Mouse (Mus musculus): ENCODE measurements around the gene Mcfd2. TPM values are rescaled to one million over a fixed set of nuclear protein-coding genes. Genes with fewer than 3 reads are reported as not detected.
A peak's percentile ranks its signal among the peaks of the same experiment; 100 is the strongest.

Mcfd2 gene
- polyA plus RNA-seq (2016; fragmentation: Nextera tagmentation; extraction: Ambion mirVana): 77.8 and 82.7 TPM in 2 replicates

GRCm38 (mm10) chr17:87265792-87266186 is at the start of gene Mcfd2:
TSS of gene Mcfd2 (minus strand) at chr17:87265935.
- WGBS: under 1% methylated on average over 41 of the region's 41 CpGs
- peaks cover 25% of the 10 kb centered on the region for H3K36me3 ChIP-seq
- DNase-seq (ENCODE audit: low spot score): peak; percentile 98
- H3K4me1 ChIP-seq: peaks cover 22% of the 10 kb centered on the region
- peak within 1 kb of the TSS; percentile 90 for H3K27ac ChIP-seq
- H3K4me3 ChIP-seq: peak within 1 kb of the TSS; percentile 76
- H3K9me3 ChIP-seq: 0 out of 2 replicates have a peak, but pooled peaks cover 4% of the 10 kb centered on the region
- no peaks in the 10 kb centered on the region for H3K27me3 ChIP-seq (ENCODE audit: insufficient read depth, poor library complexity, severe bottlenecking)

GRCm38 (mm10) chr17:87315021-87315531 is 49.3 kb upstream of the Mcfd2 start:
- peak overlapping the region; percentile 31; the same call in 1 of the 2 replicates for H3K27ac ChIP-seq
- peak; percentile 90 for DNase-seq (ENCODE audit: low spot score)
- no peaks in the 10 kb centered on the region for H3K9me3 ChIP-seq
- H3K4me1 ChIP-seq: peaks cover 40% of the 10 kb centered on the region
- H3K27me3 ChIP-seq (ENCODE audit: insufficient read depth, poor library complexity, severe bottlenecking): 0 out of 2 replicates have a peak, but pooled peaks cover 1% of the 10 kb centered on the region
- WGBS: 6% methylated on average over 9 of the region's 9 CpGs
- H3K4me3 ChIP-seq: 0 out of 2 replicates have a peak overlapping the region, but pooled peaks have one; percentile 6
- no peaks in the 10 kb centered on the region for H3K36me3 ChIP-seq

DNA sequence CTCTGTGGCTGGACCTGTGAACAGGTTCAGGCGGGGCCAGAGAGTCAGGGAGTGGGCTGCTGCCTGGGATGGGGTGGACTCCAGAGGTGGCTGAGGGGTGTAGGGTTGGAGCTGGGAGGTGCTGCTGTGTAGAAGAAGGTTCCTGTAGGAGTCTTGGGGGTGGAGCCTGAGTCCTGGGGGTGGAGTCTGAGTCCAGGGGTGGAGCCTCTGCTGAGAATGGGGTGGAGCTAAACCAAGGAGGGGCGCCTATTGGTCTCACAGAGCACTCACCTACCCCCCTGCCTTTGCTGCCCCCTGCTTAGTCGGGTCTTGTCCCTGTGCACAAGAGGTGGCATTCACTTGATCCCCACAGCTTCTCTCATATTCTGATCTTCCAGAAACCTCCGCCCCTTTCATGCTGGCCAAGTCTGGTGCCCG is 48.8 kb upstream of the Mcfd2 start:
- Histone ChIP-seq H3K27me3 (ENCODE audit: insufficient read depth, poor library complexity, severe bottlenecking) (0 out of 2 replicates have a peak, but pooled peaks cover 7% of the 10 kb centered on the region), H3K36me3 (no peaks in the 10 kb centered on the region), H3K4me3 (no peak overlapping the region), H3K27ac (no peak overlapping the region), H3K4me1 (peaks cover 40% of the 10 kb centered on the region), H3K9me3 (no peaks in the 10 kb centered on the region)
- 61% methylated on average over 5 of the region's 5 CpGs for WGBS
- no peak for DNase-seq (ENCODE audit: low spot score)

- no peak for DNase-seq (ENCODE audit: low spot score)
- no peaks in the 10 kb centered on the region for H3K9me3 ChIP-seq
- no peaks in the 10 kb centered on the region for H3K36me3 ChIP-seq
- peaks cover 40% of the 10 kb centered on the region for H3K4me1 ChIP-seq
- H3K27me3 ChIP-seq (ENCODE audit: insufficient read depth, poor library complexity, severe bottlenecking): 0 out of 2 replicates have a peak, but pooled peaks cover 11% of the 10 kb centered on the region
- H3K27ac ChIP-seq: no peak overlapping the region
- H3K4me3 ChIP-seq: no peak overlapping the region
- whole genome bisulfite sequencing: 76% methylated on average over 8 of the region's 8 CpGs
Observed at GRCm38 (mm10) chr17:87314121-87314520, 48.4 kb upstream of the Mcfd2 start.

- H3K4me3 ChIP-seq: peak overlapping the region; percentile 18; the same call in 1 of the 2 replicates
- no peaks in the 10 kb centered on the region for H3K36me3 ChIP-seq
- H3K4me1 ChIP-seq: peaks cover 40% of the 10 kb centered on the region
- H3K9me3 ChIP-seq: no peaks in the 10 kb centered on the region
- H3K27me3 ChIP-seq (ENCODE audit: insufficient read depth, poor library complexity, severe bottlenecking): 0 out of 2 replicates have a peak, but pooled peaks cover 12% of the 10 kb centered on the region
- DNase-seq (ENCODE audit: low spot score): no peak
- peak overlapping the region; percentile 11; the same call in 1 of the 2 replicates for H3K27ac ChIP-seq
- WGBS: 38% methylated on average over 18 of the region's 18 CpGs
Observed at GRCm38 (mm10) chr17:87312924-87313870, 47.5 kb upstream of the Mcfd2 start.

GRCm38 (mm10) chr17:87312351-87312750 is 46.6 kb upstream of the Mcfd2 start:
- Histone ChIP-seq H3K36me3 (no peaks in the 10 kb centered on the region), H3K9me3 (no peaks in the 10 kb centered on the region), H3K27ac (0 out of 2 replicates have a peak overlapping the region, but pooled peaks have one; percentile 1), H3K27me3 (ENCODE audit: insufficient read depth, poor library complexity, severe bottlenecking) (0 out of 2 replicates have a peak, but pooled peaks cover 12% of the 10 kb centered on the region), H3K4me1 (peaks cover 36% of the 10 kb centered on the region), H3K4me3 (no peak overlapping the region)
- no peak for DNase-seq (ENCODE audit: low spot score)
- 38% methylated on average over 12 of the region's 12 CpGs for WGBS

DNA sequence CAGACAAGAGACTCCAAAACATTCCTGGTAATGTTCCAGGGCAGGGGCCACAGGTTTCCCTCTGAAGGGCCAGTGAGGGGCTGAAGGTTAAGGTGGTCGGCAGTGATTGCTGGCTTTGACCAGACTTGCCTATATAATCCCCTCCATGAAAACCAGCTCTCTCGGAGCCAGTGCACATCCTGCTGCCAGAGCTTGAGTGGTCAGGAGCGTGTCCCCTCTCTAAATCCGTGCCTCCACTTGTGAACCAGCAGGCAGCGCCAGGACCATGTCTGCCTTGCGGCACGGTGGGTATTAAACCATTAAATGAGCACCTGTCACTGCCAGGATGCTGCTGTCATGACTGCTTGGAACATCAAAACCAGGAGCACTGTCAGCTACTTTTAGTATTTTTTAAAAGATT is 44.8 kb upstream of the Mcfd2 start:
- 86% methylated on average over 7 of the region's 7 CpGs for WGBS
- Histone ChIP-seq H3K4me3 (no peak overlapping the region), H3K27me3 (ENCODE audit: insufficient read depth, poor library complexity, severe bottlenecking) (0 out of 2 replicates have a peak, but pooled peaks cover 12% of the 10 kb centered on the region), H3K9me3 (no peaks in the 10 kb centered on the region), H3K36me3 (no peaks in the 10 kb centered on the region), H3K27ac (no peak overlapping the region), H3K4me1 (peaks cover 32% of the 10 kb centered on the region)
- DNase-seq (ENCODE audit: low spot score): no peak

DNA sequence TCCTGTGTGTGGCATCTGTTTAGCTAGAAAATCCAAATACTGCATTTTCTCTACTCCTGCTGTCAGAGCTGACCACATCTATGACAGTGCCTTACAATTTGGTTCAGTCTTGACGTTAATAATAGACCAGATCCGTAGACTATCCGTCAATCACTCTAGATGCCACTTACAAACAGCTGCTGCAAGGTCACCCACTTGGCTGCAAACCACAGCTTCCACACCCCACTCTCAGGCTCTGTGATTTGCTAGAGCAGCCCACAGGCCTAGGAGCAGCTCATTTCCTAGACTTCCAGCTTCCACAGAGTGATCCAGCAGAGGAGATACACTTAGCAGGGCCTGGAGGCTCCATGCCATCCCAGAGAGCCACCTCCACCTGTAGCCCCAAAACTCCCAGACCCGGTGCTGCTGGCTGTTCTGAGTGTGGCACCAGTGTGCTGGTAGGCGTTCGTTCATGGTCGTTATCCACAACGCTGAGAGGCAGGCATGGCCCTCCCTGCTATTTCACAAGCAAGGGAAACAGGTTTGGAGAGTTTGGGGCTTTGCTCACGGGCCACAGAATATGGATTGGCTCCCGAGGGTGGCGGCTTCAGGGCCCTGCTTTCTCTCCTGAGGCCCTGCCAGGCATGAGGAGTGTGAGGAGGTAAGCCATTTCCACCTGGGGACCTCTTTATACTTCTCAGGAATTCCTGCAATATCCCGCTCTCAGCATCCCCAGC is 43.5 kb upstream of the Mcfd2 start:
- Histone ChIP-seq H3K36me3 (no peaks in the 10 kb centered on the region), H3K27ac (no peak overlapping the region), H3K4me3 (no peak overlapping the region), H3K9me3 (no peaks in the 10 kb centered on the region), H3K27me3 (ENCODE audit: insufficient read depth, poor library complexity, severe bottlenecking) (0 out of 2 replicates have a peak, but pooled peaks cover 12% of the 10 kb centered on the region), H3K4me1 (peaks cover 19% of the 10 kb centered on the region)
- no peak for DNase-seq (ENCODE audit: low spot score)
- 78% methylated on average over 12 of the region's 12 CpGs for WGBS

DNA sequence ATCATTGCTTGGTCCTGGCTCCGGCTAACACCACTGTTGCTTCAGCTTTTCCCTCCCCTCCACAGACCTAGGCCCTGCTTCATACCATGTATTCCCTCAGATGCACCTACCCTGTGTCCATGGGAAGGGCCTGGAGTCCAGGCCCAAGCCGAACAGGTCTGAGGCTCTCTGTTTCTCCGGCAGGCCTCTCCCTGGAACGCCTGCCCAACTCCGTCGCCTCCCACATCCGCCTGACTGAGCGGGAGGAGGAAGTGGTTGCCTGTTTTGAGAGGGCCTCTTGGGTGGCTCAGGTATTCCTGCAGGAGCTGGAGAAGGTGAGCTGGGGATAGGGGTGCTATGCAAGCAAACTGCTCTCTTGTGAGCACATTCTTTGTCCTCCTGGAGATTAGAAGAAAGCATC is 41.0 kb upstream of the Mcfd2 start:
- H3K4me1 ChIP-seq: peaks cover 7% of the 10 kb centered on the region; the same call in 1 of the 2 replicates
- H3K27me3 ChIP-seq (ENCODE audit: insufficient read depth, poor library complexity, severe bottlenecking): 0 out of 2 replicates have a peak, but pooled peaks cover 12% of the 10 kb centered on the region
- no peak overlapping the region for H3K4me3 ChIP-seq
- no peaks in the 10 kb centered on the region for H3K36me3 ChIP-seq
- WGBS: 72% methylated on average over 8 of the region's 8 CpGs
- DNase-seq (ENCODE audit: low spot score): no peak
- H3K9me3 ChIP-seq: no peaks in the 10 kb centered on the region
- H3K27ac ChIP-seq: no peak overlapping the region

- Histone ChIP-seq H3K27me3 (ENCODE audit: insufficient read depth, poor library complexity, severe bottlenecking) (0 out of 2 replicates have a peak, but pooled peaks cover 10% of the 10 kb centered on the region), H3K27ac (no peak overlapping the region), H3K36me3 (no peaks in the 10 kb centered on the region), H3K9me3 (no peaks in the 10 kb centered on the region), H3K4me3 (no peak overlapping the region), H3K4me1 (peaks cover 7% of the 10 kb centered on the region; the same call in 1 of the 2 replicates)
- DNase-seq (ENCODE audit: low spot score): no peak
- WGBS: 89% methylated on average over 8 of the region's 8 CpGs
Observed at GRCm38 (mm10) chr17:87305065-87305464, 39.3 kb upstream of the Mcfd2 start.

DNA sequence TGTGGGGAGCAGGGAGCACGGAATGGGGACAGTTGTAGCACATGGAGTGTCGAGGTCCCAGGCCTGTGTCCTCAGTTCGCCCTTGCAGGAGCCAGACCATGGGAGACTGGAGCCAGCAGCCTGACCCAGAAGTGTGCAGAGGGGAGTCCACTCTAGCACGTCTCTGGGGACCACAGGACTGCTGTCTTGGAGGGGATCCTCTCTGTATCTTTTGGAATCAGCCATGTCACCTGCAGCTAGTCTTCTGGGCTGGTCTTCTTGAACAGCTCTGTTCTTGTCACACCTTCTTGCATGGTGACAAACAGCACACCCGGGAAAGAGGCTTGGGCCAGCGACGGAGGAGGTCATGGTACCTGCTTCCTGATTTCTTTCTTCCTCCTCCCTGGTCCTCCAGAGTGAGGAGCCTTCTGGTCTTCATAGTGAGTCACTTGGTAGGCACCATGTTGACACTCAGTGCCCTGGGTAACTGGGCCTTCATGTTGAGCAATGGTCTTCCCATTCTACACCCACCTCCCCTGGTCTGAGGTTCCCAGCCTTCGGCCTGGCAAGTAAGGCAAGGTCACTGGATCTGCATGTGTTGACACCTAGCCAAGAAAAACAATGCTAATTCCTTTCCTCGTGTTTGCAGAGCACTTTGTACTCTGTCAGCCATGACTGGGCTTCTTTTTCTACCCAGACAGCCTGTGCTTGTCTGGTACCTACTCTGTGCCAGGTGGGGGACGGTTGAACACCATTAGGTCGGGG is 38.6 kb upstream of the Mcfd2 start:
- H3K4me1 ChIP-seq: peaks cover 9% of the 10 kb centered on the region; the same call in 1 of the 2 replicates
- no peak overlapping the region for H3K27ac ChIP-seq
- no peaks in the 10 kb centered on the region for H3K36me3 ChIP-seq
- WGBS: 77% methylated on average over 11 of the region's 11 CpGs
- H3K27me3 ChIP-seq (ENCODE audit: insufficient read depth, poor library complexity, severe bottlenecking): 0 out of 2 replicates have a peak, but pooled peaks cover 3% of the 10 kb centered on the region
- DNase-seq (ENCODE audit: low spot score): no peak
- no peak overlapping the region for H3K4me3 ChIP-seq
- H3K9me3 ChIP-seq: no peaks in the 10 kb centered on the region

Measured in heart, embryonic 10.5 days (tissue).